Mouse (Mus musculus) megakaryocyte, adult 5-6 weeks (primary cell): ENCODE results near the gene Kif22. TPM values are rescaled to one million over a fixed set of nuclear protein-coding genes. Genes with fewer than 3 reads are reported as not detected.
A peak's percentile ranks its signal among the peaks of the same experiment; 100 is the strongest.

ENCODE experiments used
- ATAC-seq: 2 replicates; pipeline ENCODE4 v1.8.0; 2016; ENCODE audit warnings: mild to moderate bottlenecking, inconsistent platforms; ENCODE audit not compliant: poor library complexity, severe bottlenecking
- total RNA-seq, 2 experiments: library from RNA; stranded (forward) in 1 of 2; stranded (reverse) in 1 of 2; fragments of 153-499, 151-499 nt in 1 of 2; fragments of 221-1000, 200-1000 nt in 1 of 2; gene quantifications; 2 replicates each; pipeline versions ENCODE4 v1.2.3 to v1.2.4; 2015 to 2017

The Kif22 gene
- total RNA-seq, 2 experiments from 2014 or later = 105 to 108 TPM

GRCm38 (mm10) chr7:127055026-127055585 is 12.8 kb upstream of the Kif22 start:
- no peak for ATAC-seq

DNA sequence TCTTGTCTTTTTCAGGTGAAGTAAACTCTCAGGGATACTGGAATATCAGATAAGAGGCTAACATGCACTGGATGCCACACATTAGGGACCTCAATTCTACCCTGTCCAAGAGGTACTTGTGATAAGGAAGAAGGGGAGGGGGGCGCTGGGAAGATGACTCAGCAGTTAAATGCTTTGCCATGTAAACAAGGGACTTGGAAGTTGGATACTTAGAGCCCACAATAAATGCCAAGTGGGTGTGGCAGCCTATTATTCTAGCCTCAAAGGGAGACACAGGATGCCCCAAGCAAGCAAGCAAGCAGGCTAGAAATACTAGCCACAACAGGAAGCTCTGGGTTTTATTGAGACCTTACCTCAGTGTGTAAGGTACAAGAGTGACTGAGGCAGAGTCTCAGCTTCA is 11.0 kb downstream of the Kif22 start:
- ATAC-seq = no peak

GRCm38 (mm10) chr7:127030172-127030571 is 12.1 kb downstream of the Kif22 start:
- no peak for ATAC-seq

DNA sequence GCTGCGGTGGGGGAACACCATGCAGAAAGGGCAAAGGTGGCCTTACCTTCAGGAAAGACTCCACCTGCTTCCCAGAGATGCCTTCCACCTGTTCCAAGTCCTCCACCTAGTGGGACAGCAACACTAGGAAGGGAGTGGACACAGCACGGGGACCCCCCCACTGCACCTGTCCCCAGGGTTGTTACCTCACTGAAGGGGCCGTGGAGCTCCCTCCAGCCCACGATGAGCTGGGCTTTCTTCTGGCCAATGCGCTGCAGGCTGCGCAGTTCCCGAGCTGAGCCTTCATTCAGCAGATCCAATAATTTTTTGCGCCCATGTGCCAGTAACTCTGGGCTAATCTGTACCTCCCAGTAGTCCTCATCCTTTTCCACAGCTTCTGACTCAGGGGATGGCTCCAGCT is 14.4 kb downstream of the Kif22 start:
- ATAC-seq = no peak

DNA sequence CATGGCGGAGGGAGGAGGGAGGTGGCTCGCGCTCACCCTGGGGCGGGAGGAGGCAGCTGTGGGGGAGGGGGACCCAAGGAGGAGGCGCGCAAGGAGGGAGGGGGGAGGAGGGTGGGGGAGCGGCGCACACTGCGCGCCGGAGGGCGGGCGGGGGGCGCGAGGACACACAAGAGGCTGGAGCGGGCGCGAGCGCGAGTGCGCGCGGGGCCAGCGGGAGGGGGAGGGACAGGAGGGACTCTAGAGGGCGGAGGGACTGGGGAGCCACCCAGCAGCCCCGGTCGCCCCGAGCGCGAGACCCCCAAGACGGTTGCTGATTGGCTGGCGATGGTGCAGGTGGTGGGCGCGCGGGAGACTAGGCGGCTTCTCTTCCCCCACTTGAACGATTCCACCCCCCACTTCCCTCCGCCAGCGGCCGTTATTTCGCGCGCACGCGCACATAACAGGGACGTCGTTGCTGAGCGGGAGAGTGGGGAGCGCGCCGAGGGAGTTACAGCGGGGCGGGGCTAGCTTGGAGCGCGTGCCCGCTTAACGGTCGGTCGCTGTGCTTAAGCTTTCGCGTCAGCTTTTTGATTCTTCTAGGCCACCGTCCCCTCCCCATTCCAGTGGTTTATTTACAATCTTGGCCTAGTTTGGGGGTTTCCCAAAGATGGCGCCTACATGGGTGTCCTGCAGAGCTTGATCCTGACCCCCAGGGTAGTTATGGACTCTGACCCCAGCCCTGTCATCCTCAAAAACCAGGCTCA is 15.1 kb downstream of the Kif22 start, which contains the start of gene Maz:
TSS of gene Maz (minus strand) at position 54 of the 743 bp plus-strand sequence.
- peak; percentile 76 for ATAC-seq

DNA sequence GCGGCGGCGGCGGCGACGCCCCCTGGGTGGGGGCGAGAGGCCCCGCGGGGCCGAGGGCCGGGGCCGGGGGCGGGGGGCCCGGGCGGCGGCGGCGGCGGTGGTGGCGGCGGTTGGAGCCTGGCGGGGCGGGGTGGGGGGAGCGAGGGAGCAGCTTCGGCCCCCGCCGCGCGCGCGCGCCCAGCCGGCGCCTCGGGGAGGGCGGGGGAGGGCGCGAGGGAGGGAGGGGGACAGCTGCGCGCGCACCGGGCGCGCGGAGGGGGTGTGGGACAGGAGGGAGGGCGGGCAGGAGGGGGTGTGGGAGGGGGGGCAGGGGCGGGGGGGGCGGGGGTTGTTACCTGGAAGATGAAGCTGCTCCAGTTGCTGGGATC is 15.7 kb downstream of the Kif22 start:
- peak; percentile 3; the same call in 1 of the 2 replicates for ATAC-seq

- no peak for ATAC-seq
Observed at GRCm38 (mm10) chr7:127026161-127026600, 16.1 kb downstream of the Kif22 start.

- ATAC-seq = no peak
Observed at GRCm38 (mm10) chr7:127025556-127026160, 16.6 kb downstream of the Kif22 start.

DNA sequence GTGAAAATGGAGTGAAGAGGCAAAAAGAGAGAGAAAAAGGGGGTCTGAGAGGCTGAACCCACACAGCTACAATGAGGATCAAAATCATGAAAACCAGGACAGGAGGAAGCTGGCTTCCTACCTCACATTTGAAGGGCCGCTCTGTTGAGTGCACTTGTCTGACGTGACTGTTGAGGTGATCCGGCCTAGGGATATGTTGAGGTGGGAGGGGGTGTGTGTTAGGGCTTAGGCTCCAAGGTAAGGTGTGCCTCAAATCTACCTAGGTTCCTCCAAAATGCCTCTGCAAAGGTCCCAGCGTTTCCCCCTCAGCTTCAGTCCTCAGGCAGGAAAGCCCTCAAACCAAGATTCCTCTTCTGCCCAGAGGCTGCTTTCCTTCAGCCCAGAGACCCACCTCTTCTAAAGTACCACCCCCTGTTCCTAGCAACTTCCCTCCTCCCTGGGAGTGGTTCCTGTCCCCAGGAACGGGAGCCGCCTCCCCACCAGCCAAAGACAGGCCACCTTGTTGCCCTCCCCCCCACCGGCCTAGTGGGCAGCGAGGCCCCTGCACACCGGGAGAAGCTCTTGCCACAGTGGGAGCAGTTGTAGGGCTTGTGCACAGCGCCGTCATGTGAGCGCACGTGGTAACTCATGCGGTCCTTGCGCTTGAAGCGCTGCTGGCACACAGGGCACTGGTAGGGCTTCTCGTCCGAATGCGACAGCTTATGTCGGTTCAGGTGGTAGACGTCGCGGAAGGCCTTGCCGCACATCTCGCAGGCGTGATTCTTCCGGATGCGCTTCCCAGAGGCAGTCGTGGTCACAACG is 17.3 kb downstream of the Kif22 start:
- peak; percentile 38 for ATAC-seq

DNA sequence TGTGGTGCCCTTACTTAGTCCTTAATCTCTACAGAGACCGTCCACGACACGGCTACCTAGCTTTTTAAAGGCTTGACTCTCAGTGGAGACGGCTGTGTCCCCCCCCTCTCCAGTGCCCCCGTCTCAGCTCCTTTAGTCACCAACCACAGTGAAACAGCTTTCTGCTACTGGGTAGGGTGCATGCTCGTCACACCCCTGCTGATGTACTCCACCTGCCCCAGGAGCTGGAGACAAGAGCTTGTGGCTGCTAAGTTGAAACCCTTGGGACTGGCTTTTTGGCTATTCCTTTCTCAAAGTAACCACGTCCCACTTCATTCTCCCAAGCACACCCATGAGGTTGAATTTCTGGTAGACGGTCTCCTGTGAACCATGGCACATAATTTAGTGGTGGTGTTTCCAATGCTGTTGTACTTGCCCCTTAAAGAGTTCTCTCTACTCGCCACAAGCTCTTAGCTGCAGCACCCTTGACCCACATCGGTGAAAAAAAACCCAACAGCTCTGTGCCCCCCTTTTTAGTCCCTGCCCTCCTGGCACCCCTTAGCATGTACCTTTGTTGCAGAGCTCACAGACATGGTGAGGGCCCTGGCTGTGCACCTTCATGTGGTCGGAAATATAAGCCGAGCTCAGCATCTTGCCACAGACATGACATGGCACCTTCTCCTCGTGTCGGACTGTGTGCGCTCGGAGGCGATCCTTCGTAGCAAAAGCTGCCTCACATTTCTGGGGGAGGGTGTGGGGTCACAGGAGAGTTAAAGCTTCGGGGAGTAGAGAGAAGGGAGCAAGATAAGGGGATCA is 18.2 kb downstream of the Kif22 start:
- ATAC-seq = no peak

DNA sequence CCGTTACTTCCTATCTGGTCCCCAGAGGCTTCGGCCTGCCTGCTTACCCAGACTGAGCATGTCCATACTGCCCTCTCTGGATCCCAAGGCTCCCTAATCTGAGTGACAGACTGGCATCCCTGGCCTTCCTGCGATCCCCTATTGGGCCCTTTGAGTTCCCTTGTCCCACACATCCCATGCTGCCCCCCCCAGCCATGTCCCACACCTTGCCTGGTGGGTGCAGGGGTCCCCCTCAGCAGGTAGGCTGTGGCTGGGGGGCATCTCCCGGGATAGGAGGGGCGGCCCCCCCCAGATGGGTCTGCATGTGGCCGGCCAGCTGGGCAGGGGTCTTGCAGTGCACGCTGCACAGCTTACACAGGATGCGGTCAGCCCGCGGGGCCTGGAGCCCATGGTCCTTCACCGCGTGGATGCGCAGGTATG is 19.0 kb downstream of the Kif22 start:
- no peak for ATAC-seq

DNA sequence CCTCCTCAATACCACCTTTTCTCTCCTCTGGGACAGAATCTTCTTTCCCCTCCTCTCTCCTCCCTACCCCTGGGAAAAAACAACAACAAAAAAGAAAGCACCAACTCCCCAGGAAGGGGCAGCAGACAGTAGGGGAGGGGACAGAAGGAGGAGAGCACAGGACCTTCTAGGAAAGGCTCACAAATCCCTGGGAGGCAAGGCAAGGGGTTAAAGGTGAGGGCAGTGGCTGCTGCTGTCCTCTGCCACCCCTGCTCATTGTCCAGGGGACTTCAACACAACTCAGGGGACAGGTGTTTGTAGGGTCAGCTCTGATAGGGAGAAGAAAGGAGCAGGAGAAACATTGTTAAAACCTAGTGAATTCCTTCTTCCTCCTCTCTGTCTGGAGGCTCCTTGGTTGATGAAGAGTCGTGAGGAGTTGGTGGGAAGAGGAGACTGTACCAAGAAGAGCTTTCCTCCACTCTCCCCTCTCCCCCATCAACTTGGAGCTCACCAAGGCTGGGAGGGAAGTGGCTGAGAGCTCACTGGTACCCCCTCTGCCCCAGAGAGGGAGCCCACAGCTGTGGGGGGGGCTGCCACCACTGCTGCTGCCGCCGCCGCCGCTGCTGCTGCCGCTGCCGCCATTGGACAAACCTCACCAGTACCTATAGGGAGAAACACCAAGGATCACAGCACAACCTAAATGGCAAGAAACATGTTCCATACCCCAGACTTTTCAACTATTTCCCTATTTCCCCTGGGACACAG is 19.6 kb downstream of the Kif22 start:
- ATAC-seq = no peak

- no peak for ATAC-seq
Observed at GRCm38 (mm10) chr7:127021563-127022527, 20.4 kb downstream of the Kif22 start.

DNA sequence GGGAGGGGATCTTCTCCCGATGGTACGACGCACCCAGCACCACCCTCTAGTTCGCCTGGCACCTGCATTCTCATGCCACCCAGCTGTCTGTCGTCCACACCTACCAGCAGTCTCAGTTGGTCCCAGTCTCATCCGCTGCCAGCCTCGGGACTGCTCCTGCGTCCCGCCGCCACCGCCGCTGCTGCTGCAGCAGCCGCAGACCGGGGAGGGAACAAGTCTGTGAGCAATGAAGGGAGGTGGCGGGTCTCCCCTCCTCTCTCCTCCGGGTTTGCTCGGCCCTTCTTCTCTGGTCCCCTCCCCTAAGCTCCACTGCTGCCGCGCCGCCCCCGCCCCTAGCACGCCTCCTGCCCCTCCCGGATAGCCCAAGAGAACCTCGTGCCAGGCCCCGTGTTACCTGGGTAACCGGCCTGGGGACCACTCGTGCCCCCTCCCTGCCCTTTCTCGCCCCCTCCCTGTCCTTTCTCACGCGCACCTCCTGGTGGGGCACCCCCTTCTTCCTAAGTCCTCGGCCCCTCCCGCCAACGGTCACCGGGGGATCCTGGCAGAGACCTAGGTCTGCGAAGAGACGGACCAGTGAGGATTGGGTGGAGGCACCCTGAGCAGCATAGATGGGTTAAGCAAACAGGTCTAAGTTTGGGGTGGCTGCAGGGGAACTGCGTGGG is 21.2 kb downstream of the Kif22 start, which contains the start of the genes Gm42742 and Prrt2:
TSS of gene Gm42742 (minus strand) at position 197 of the 662 bp plus-strand sequence.
TSS of gene Prrt2 (minus strand) at position 311 of the 662 bp plus-strand sequence.
- ATAC-seq = no peak

DNA sequence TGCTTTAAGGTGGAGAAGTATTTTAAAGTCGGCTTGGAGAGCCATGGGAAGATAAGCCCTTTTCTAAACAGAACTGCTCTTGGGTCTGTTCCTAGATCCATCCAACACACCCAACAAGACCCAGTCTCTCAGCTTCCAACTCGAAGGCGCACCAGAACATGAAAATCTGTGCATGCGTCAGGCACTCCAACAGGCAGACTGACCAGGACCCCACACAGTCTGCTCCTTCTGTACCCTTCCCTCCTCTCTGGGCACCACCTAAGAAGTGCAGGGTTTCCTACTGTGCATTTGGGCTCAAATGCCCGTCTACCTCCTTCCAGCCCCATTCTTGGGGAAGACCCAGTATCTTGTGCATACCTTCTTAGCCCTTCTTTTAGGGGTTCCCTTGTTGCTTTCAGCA is 21.8 kb downstream of the Kif22 start:
- ATAC-seq = no peak

DNA sequence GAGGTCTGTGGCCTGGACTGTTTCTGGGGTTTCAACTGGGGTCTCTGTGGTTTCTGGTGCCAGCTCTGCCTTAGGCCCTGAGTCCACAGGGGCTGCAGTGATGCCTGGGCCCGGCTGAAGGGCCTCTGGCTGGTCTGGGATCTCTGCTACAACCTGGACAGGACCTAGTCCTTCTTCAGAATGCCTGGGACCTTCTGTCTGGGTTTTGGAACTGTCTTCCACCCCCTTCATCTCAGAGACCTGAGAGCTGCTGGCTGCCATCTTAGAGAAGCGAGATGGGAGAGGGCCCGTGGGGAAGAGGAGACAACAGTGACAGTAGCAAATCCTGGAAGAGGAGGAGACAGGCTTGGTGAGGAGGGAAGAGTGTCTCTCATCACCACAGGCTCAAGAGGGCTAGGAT is 22.2 kb downstream of the Kif22 start:
- no peak for ATAC-seq

DNA sequence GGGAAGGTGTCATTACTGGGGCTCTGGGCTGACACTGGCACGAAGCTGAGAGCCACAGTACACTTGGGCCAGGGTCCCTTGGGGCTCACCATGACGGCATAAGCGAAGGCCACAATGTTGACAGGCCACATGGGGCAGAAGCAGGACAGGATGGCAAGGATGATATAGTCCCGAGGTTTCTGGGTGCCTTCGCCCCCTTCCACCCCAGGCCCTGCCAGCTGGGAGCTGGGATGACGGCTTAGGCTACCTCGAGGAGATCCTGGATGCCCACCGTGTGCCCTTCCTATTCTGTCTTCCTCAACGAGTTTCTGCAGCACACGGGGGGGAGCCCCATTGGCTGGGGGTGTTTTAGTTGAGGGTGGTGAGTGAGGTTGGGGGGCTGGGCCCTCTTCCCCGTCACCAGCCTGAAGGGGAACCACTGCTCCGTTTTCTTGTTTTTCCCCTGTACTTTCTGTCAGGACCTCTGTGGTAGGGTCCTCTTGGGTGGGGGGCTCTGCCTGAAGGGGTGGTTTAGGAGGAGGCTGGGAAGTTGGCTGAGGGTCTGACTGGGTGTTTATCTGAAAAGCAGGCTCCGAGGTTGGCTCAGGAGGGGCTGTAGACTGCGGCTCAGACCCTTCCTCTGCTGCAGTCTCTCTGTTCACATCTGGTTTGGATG is 22.8 kb downstream of the Kif22 start:
- no peak for ATAC-seq
